Mouse (Mus musculus) heart, postnatal 25 days (tissue): Measurements from ENCODE around the gene Lpcat1. TPM values are rescaled to one million over a fixed set of nuclear protein-coding genes. Genes with fewer than 3 reads are reported as not detected.
A peak's percentile ranks its signal among the peaks of the same experiment; 100 is the strongest.

Source experiments
- DNase-seq: peaks from one replicate; pipeline ENCODE4 v3.0.0; 2022; ENCODE audit warnings: low spot score
- intact Hi-C: fragments of 180-260 bp; cut with DNase I; formaldehyde crosslinking; loops from one replicate; pipeline ENCODE4 v1.15.1; 2025
- total RNA-seq, 2 experiments: library from RNA; stranded (reverse); gene quantifications; 2 replicates each; pipeline ENCODE4 v1.2.3; 2021

The Lpcat1 gene
- total RNA-seq, 2 experiments from 2014 or later, result 7.6 to 8.4 TPM

DNA sequence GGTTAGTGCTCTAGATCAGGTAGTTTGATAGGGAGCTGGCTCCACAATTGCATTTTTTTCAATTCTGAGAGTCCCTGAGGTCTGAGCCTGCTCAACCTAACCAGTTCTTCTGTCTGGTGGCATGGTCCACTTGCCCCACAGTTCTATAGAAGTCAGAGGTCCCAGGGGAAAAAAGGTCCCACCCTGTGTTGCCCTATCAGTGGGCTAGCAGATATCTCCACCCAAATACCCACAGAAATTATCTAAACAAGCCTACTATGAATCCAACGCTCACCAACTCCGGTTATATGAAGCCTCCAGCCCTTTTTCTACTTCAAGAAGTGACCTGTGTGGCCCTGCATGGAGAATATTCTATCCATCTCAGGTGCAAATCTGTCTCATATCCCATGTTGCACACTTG, 20.9 kb upstream of the Lpcat1 start:
- intact Hi-C loops, result no loop called here

GRCm38 (mm10) chr13:73446494-73446893, 20.5 kb upstream of the Lpcat1 start:
- intact Hi-C loops, result no loop called here
- no peak for DNase-seq

More for the DNA sequence above, 20.9 kb upstream of the Lpcat1 start:
- DNase-seq, result no peak

DNA sequence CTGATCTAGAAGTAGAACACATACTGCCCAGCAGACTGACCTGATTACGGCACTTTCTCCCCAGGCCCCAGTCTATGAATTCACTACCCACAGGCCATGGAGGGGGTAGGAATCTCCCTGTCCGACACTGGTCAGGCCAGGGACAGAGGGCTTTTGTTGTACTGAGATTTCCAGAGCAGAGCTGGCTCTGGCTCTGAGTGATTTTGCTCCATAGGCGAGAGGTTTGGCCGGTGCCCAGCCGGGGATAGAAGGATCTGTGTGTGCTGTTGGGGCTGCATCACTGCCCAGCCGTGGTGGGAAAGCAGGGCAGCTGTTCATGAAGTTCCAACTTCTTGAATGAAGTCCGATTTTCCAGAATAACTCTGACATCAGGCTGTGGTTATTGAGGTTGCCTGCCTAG, 20.1 kb upstream of the Lpcat1 start:
- intact Hi-C loops, result no loop called here
- DNase-seq, result peak; percentile 30

DNA sequence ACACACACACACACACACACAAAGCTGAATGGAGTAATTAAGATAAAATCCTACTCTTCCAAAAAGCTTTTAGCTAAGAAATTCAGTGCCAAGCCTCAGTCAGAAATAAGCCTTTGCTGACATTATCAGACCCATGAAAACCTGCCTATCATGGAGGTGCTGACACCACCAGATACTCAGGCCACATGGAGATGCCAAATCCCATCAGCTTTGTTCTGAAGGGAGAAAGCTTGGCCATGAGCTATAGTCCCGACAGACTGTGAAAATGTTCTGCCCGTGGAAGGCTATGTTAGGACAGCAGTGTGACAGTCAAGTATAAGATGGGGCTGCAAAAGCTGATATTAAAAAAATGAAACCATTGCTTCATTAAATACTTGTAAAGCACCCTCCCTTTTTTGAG, 19.5 kb upstream of the Lpcat1 start:
- intact Hi-C loops, result no loop called here
- no peak for DNase-seq

DNA sequence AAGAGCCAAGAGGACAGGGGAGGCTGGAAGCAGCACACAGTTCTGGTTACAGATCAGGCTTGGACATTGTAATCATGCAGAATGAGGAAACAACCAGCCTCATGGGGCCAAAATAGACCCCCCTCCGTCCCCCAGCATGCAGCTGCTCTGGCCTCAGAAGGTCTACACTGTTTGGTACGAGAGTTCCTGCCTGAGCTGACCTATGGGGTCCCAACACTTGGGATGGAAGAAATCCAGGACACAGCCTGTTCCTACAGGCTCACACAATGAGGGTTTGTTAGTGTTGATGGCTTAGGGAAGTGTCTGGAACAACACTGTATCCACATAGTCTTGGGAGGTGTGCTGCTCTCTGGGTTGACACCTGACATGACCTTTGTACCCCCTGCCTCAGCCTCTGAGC, 18.8 kb upstream of the Lpcat1 start:
- DNase-seq, result no peak
- intact Hi-C loops, result no loop called here

DNA sequence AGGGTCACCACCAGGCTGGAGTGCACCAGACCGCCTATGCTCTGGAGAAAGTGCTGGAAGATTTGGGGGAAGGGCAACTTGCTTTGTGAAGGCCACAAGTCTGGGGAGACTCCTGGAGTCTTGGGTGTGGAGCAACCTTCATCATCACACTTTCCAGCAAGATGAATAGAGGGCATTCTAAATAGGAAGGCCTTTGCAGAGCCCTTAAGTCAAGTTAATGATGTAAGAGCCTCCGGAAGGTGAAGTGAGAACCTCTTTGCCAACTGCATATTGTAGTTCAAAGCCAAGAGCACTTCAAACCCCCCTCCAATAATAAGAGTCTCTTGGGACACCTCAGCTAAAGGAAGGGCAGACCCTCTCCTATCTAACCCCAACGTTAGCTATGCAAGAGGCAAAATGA, 18.3 kb upstream of the Lpcat1 start:
- intact Hi-C loops, result no loop called here
- no peak for DNase-seq

GRCm38 (mm10) chr13:73453503-73454217, 13.3 kb upstream of the Lpcat1 start:
- intact Hi-C loops, result no loop called here
- no peak for DNase-seq

DNA sequence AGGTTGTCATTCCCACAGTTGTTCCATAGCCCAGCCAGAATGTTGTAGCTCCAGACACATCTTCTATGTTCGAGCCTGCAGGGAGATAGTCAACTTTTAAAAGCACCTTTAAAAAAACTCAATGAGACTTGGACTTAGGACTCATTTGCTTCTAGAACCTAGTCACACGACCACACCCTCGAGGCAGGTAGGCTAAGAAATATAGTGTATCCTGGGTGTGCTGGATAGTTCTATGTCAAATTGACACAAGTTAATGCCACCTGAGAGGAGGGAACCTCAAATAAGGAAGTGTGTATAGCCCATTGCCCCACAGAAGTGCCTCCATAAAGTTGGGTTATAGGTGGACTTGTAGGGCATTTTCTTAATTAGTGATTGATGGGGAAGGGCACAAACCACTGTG, 11.7 kb upstream of the Lpcat1 start:
- intact Hi-C loops, result no loop called here
- no peak for DNase-seq

DNA sequence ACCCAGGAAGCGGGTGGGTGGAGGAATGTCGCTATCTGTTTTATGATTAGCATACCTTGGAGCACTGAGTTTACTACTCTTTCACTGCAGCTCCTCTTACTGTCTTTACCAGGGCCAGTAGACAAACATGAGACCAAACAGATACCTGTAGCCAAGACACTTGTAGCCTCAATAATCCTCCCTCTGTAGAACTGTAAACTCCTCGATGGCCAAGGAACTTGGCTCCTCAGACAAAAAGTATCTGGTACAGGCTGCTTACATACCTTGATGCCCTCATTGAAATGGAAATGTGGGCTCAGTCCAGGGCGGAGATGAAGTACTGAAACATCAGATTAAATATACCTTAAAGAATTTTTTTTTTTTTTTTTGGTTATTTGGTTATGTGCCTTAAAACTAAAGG, 9.7 kb upstream of the Lpcat1 start:
- intact Hi-C loops, result no loop called here
- DNase-seq, result no peak

DNA sequence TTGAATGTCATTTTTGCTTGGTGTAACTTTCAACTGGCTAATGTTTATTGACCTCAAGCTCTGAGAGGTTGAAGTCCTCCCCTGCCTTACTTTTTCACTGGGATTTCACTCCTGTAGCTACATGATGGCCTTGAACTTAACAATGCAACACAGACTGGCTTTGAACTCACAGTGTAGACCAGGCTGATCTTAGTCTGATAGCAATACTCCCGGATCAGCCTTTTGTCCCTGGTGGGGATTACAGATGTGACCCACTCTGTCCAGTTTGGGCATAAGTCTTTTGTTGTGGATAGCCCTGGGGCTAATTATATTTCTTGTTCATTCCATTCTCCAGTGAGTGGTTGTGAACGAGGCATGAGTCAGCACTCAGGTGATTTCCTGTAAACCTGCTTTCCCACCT, 9.3 kb upstream of the Lpcat1 start:
- intact Hi-C loops, result no loop called here
- DNase-seq, result no peak

GRCm38 (mm10) chr13:73458719-73459118, 8.3 kb upstream of the Lpcat1 start:
- intact Hi-C loops, result no loop called here
- no peak for DNase-seq

DNA sequence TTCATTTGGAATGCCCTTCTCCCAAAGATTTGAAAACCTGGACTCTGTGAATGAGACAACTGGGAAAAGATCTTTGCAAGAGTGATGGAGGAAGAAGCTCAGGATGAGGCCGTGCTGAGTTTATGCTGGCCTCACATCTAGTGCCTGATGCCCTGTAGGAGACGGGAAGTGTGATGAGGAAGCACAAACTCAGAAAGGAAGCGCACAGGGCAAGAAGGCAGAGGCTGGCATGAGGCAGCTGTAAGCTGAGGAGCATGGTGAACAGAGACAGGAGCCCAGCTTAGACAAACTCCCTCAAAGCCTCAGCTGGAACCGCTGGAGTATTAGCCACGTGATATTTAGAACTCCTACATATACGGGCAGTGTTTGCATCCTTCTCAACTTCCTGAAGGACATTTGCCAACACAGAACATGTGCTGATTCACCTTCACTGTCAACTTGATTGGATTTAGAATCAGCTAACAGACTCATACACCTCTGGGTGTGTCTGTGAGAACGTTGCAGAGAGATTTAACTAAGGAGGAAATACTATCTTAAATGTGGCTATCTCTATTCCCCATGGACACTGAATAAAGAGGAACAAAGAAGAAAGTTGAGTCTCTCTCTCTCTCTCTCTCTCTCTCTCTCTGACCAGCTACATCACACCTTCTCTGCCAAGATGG, 7.7 kb upstream of the Lpcat1 start:
- no peak for DNase-seq
- intact Hi-C loops, result no loop called here

DNA sequence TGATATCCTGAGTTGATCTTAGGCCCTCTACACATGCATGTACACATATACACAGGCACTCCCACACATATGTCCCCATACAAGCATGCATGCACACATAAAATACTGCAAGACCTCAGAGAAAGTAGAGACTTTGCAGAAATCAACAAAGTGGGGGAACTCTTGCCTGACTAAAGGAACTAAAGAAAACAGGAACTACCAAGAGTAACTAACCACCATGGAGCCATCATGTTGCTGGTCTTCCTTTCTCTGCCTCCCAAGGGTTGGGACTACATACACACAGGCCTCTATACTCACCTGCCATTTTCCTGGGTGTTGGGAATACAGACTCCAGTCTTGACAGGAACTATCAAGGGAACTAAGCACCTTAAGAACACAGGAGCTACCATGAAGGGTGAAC, 5.4 kb upstream of the Lpcat1 start:
- intact Hi-C loops, result no loop called here
- DNase-seq, result no peak

DNA sequence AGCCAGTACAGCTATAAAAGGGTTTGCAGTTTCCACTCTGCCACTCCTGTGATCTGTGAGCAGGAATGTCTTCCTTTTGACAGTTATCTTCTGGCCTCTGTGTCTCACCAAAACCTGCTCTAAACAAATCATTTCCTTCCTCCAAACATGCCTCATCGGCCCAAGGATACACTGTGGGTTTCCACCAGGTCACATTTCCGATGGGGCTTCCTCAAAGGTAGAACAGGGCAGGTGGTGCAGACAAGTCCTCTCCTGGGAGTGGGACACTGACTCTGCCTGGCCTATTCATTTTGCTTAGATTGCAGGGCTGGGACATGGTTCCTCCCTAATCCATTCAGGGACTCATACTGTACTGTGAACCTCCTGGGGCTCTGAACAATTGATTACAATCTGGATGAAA, 1.8 kb upstream of the Lpcat1 start:
- intact Hi-C loops, result loop anchor here (2.0 kb wide), 1 partner anchor 38 kb away; no protein-coding TSS in a partner anchor
- DNase-seq, result no peak

GRCm38 (mm10) chr13:73466411-73466810, 586 bp upstream of the Lpcat1 start:
- intact Hi-C loops, result no loop called here
- no peak for DNase-seq

GRCm38 (mm10) chr13:73467421-73468237, 632 bp downstream of the Lpcat1 start:
- intact Hi-C loops, result loop anchor here (2.0 kb wide), 1 partner anchor 27 kb away; no protein-coding TSS in a partner anchor

DNA sequence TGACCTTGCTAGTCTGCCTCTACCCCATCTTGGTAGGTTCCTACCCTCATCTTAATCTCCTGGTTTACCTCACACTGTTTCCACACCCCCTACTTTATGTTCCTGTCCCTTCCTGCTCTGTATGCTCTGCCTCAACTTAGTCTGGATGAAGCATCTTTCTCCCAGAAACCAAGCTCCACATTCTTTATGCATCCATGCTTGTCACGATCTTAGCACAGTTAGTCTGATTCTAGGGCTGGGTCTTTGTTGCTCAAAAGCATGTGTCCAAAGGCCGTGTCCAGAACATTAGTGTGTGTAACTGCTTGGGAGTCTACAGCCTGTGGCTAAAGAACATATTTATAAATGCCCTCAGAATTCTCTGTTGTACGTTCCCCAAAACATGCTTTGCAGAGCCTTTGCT, 1.8 kb downstream of the Lpcat1 start:
- DNase-seq, result no peak
- intact Hi-C loops, result loop anchor here (2.0 kb wide), 1 partner anchor 28 kb away; no protein-coding TSS in a partner anchor

More at GRCm38 (mm10) chr13:73467421-73468237, 632 bp downstream of the Lpcat1 start:
- DNase-seq, result no peak

GRCm38 (mm10) chr13:73469257-73469967, 2.4 kb downstream of the Lpcat1 start:
- no peak for DNase-seq
- intact Hi-C loops, result loop anchor here (2.0 kb wide), 1 partner anchor 29 kb away; no protein-coding TSS in a partner anchor

DNA sequence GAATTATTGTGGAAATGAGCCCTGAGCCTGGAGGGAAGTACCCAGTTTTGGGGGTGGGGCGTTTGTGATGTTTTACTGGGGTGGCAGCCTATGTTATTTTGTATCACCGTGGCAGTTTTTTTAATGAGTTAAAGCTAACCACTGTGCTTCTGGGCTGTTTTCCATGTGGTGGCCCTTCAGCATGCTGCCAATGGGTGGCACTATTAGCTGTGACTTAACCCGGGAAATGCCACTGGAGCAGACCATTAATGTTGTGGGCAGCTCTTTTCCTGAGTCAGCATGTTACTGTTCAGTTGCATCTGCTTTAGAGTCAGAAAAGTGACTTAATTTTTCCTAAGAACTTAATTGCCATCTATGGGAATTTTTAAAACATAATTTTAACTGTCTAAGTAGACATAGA, 5.5 kb downstream of the Lpcat1 start:
- intact Hi-C loops, result no loop called here
- no peak for DNase-seq

GRCm38 (mm10) chr13:73473746-73474145, 6.7 kb downstream of the Lpcat1 start:
- no peak for DNase-seq
- intact Hi-C loops, result loop anchor here (2.0 kb wide), 1 partner anchor 27 kb away; no protein-coding TSS in a partner anchor
